ENCODE assay signal across 25 mouse cellular contexts in the genomic region with DNA sequence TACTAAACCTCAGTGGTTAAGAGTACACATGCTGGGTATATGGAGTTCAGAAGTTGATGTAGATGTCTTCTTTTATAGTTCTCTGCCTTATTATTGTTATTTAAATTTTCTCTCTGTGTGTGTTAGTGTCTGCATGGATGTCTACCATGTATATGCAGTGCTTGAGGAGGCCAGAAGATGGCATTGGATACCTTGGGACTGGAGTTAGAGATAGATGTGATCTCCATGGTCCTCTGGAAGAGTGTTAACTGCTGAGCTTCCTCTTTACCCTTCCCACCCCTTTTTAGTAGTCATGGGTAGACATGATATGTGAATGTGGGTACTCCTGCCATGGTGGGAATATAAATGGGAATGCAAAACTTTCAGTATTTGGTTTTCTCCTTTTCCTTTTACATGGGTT. TPM values are rescaled to one million over a fixed set of nuclear protein-coding genes. Genes with fewer than 3 reads are reported as not detected.
A peak's percentile ranks its signal among the peaks of the same experiment; 100 is the strongest.
DNase-seq lines count a peak whose midpoint lies in the region; ATAC-seq and TF ChIP-seq lines count a peak whose summit lies in the region.
"Had no signal": no experiment of that assay in that cellular context is flagged by ENCODE, and none has a peak within 500 bp of the region (broad histone marks: within the 10 kb centered on the region; RNA-seq: fewer than 3 reads in every experiment).

No protein-coding gene starts in this region.

- no peaks in the 10 kb centered on the region for H3K9me3 ChIP-seq in heart, postnatal 0 days (replicated peaks; ENCODE audit: control insufficient read depth, low read length)
- H3K9me3 ChIP-seq in lung, postnatal 0 days (ENCODE audit: low read length): no peaks in the 10 kb centered on the region
- no peaks in the 10 kb centered on the region for H3K9me3 ChIP-seq in stomach, postnatal 0 days (ENCODE audit: control insufficient read depth, low read length)
- H3K9me3 ChIP-seq: embryonic facial prominence, embryonic 12.5 days; heart, embryonic 13.5 days; hindbrain, embryonic 12.5 days; kidney, embryonic 15.5 days; liver, embryonic 15.5 days had no signal

- no peak for ATAC-seq in heart, postnatal 0 days (ENCODE audit: insufficient read depth, low read depth)
- ATAC-seq in lung, postnatal 0 days: no peak
- no peak for ATAC-seq in stomach, postnatal 0 days (ENCODE audit: low FRiP score, low TSS enrichment)
- ATAC-seq: CD4-positive, CD25-positive, alpha-beta regulatory T cell, adult 4 months; forebrain, embryonic 14.5 days had no signal

- no peaks in the 10 kb centered on the region for H3K27me3 ChIP-seq in heart, postnatal 0 days (ENCODE audit: control insufficient read depth, insufficient read depth, low read length)
- H3K27me3 ChIP-seq in lung, postnatal 0 days (replicated peaks; ENCODE audit: insufficient read depth, low read length): no peaks in the 10 kb centered on the region
- H3K27me3 ChIP-seq in stomach, postnatal 0 days (ENCODE audit: control insufficient read depth, insufficient read depth, low read length): no peaks in the 10 kb centered on the region
- H3K27me3 ChIP-seq: embryonic facial prominence, embryonic 12.5 days; heart, embryonic 13.5 days; hindbrain, embryonic 12.5 days; kidney, embryonic 15.5 days; liver, embryonic 15.5 days had no signal

- no peak overlapping the region for H3K27ac ChIP-seq in heart, postnatal 0 days (ENCODE audit: low read depth)
- no peak overlapping the region for H3K27ac ChIP-seq in lung, postnatal 0 days (ENCODE audit: low read length)
- H3K27ac ChIP-seq in stomach, postnatal 0 days (replicated peaks): no peak overlapping the region
- H3K27ac ChIP-seq: embryonic facial prominence, embryonic 12.5 days; heart, embryonic 13.5 days; hindbrain, embryonic 12.5 days; kidney, embryonic 15.5 days; liver, embryonic 15.5 days had no signal

- no peak for TF ChIP-seq POLR2A in lung, adult 2 months (IDR thresholded peaks at IDR 0.05; ENCODE audit: borderline replicate concordance, extremely low read depth, low read depth, low read length)

- no peak for TF ChIP-seq EP300 in heart, postnatal 0 days (IDR thresholded peaks at IDR 0.05; ENCODE audit: low read depth)
- TF ChIP-seq EP300 in lung, postnatal 0 days (IDR thresholded peaks at IDR 0.05): no peak
- no peak for TF ChIP-seq EP300 in stomach, postnatal 0 days (optimal IDR thresholded peaks at IDR 0.05)

- H3K36me3 ChIP-seq in heart, postnatal 0 days (replicated peaks; ENCODE audit: control insufficient read depth, insufficient read depth, low read length): no peaks in the 10 kb centered on the region
- H3K36me3 ChIP-seq in lung, postnatal 0 days (ENCODE audit: insufficient read depth, low read length): no peaks in the 10 kb centered on the region
- no peaks in the 10 kb centered on the region for H3K36me3 ChIP-seq in stomach, postnatal 0 days (ENCODE audit: control insufficient read depth, insufficient read depth, low read length)
- H3K36me3 ChIP-seq: embryonic facial prominence, embryonic 12.5 days; heart, embryonic 13.5 days; hindbrain, embryonic 12.5 days; kidney, embryonic 15.5 days; liver, embryonic 15.5 days had no signal

- no peak overlapping the region for H3K4me3 ChIP-seq in heart, postnatal 0 days (ENCODE audit: low read depth, low read length)
- no peak overlapping the region for H3K4me3 ChIP-seq in lung, postnatal 0 days (ENCODE audit: low read depth, low read length)
- no peak overlapping the region for H3K4me3 ChIP-seq in lung, adult 2 months (replicated peaks; ENCODE audit: extremely low read depth, low read depth, low read length)
- no peak overlapping the region for H3K4me3 ChIP-seq in stomach, postnatal 0 days (ENCODE audit: low read depth, low read length)
- H3K4me3 ChIP-seq: embryonic facial prominence, embryonic 12.5 days; heart, embryonic 13.5 days; hindbrain, embryonic 12.5 days; kidney, embryonic 15.5 days; liver, embryonic 15.5 days had no signal

- TF ChIP-seq CTCF in heart, postnatal 0 days (IDR thresholded peaks at IDR 0.05; ENCODE audit: low read depth): 0 out of 2 replicates have a peak, but pooled peaks have one; percentile 5
- TF ChIP-seq CTCF in lung, postnatal 0 days (IDR thresholded peaks at IDR 0.05): peak; percentile 31; the same call in 1 of the 2 replicates
- TF ChIP-seq CTCF in lung, adult 2 months (IDR thresholded peaks at IDR 0.05; ENCODE audit: insufficient read depth, low read length): no peak
- TF ChIP-seq CTCF in stomach, postnatal 0 days (IDR thresholded peaks at IDR 0.05; ENCODE audit: low read depth): peak; percentile 21; the same call in 1 of the 2 replicates

- no peak for DNase-seq in heart, postnatal 0 days (ENCODE audit: low spot score)
- DNase-seq in heart, adult 8-10 months (ENCODE audit: low spot score): no peak
- no peak for DNase-seq in lung, postnatal 0 days (ENCODE audit: low spot score)
- no peak for DNase-seq in lung, adult 2 months
- peak; percentile 36 for DNase-seq in R1 (ENCODE audit: low read depth, low spot score)
- no peak for DNase-seq in stomach, postnatal 0 days (ENCODE audit: low spot score)
- no peak for DNase-seq in adrenal gland, adult (ENCODE audit: inconsistent age in 2 of 2, low spot score in 1 of 2)
- no peak for DNase-seq in thymus, postnatal 25 days
- DNase-seq: adrenal gland, postnatal 10 days; cerebellum, adult 8-10 months; cerebellum, postnatal 25 days; gastrocnemius, postnatal 14 days; heart, adult 18-20 months; kidney, adult 11 months; kidney, postnatal 25 days; lung, postnatal 4 days; midbrain, embryonic 14.5 days had no signal

- H3K4me1 ChIP-seq in heart, postnatal 0 days (ENCODE audit: control insufficient read depth, insufficient read depth): no peaks in the 10 kb centered on the region
- H3K4me1 ChIP-seq in lung, postnatal 0 days (ENCODE audit: insufficient read depth, low read depth, low read length): no peaks in the 10 kb centered on the region
- peaks cover 3% of the 10 kb centered on the region; the same call in 1 of the 2 replicates for H3K4me1 ChIP-seq in lung, adult 2 months (ENCODE audit: control insufficient read depth, insufficient read depth, low read length)
- no peaks in the 10 kb centered on the region for H3K4me1 ChIP-seq in stomach, postnatal 0 days (replicated peaks; ENCODE audit: control insufficient read depth, insufficient read depth)
- H3K4me1 ChIP-seq: embryonic facial prominence, embryonic 12.5 days had no signal

- no peak overlapping the region for H3K9ac ChIP-seq in heart, postnatal 0 days (replicated peaks; ENCODE audit: low read depth, low read length)
- no peak overlapping the region for H3K9ac ChIP-seq in lung, postnatal 0 days (replicated peaks; ENCODE audit: low read depth)
- H3K9ac ChIP-seq in stomach, postnatal 0 days (ENCODE audit: low read length): no peak overlapping the region
- H3K9ac ChIP-seq: embryonic facial prominence, embryonic 12.5 days; heart, embryonic 13.5 days; hindbrain, embryonic 12.5 days; kidney, embryonic 15.5 days; liver, embryonic 15.5 days had no signal

- H3K4me2 ChIP-seq in heart, postnatal 0 days (ENCODE audit: low read depth, low read length): no peak overlapping the region
- H3K4me2 ChIP-seq in lung, postnatal 0 days (replicated peaks; ENCODE audit: low read depth, low read length): no peak overlapping the region
- H3K4me2 ChIP-seq in stomach, postnatal 0 days (replicated peaks; ENCODE audit: low read depth): no peak overlapping the region
- H3K4me2 ChIP-seq: embryonic facial prominence, embryonic 12.5 days; heart, embryonic 13.5 days; hindbrain, embryonic 12.5 days; kidney, embryonic 15.5 days; liver, embryonic 15.5 days had no signal

RNA-seq across cellular contexts. Expression of a gene that starts 42.5 kb away (rescaled TPM):
- total RNA-seq in heart, postnatal 0 days (2014; rRNA removed; ENCODE audit: low replicate concordance): 14.1 and 25.3 TPM in 2 replicates
- polyA plus RNA-seq in heart, postnatal 0 days (2015; fragmentation: Nextera tagmentation; extraction: Ambion mirVana): 5.8 and 6.4 TPM in 2 replicates
- 10 to 100 TPM; 41.4 to 51.4 (median 46.0) TPM for total RNA-seq in heart, adult 8-10 months (2022)
- 9.2 and 10.1 TPM in 2 replicates for polyA plus RNA-seq in lung, postnatal 0 days (2015; fragmentation: Nextera tagmentation; extraction: Ambion mirVana)
- polyA plus RNA-seq in lung, adult 2 months (2012; rRNA removed): 21.5 and 26.0 TPM in 2 replicates
- polyA plus RNA-seq in stomach, postnatal 0 days (2015; fragmentation: Nextera tagmentation; extraction: Ambion mirVana): 4.0 and 4.8 TPM in 2 replicates

RNA-seq across cellular contexts. Expression of a gene that starts 54.2 kb away (rescaled TPM):
- total RNA-seq in heart, postnatal 0 days (2014; rRNA removed; ENCODE audit: low replicate concordance): 3.3 and 6.2 TPM in 2 replicates
- polyA plus RNA-seq in heart, postnatal 0 days (2015; fragmentation: Nextera tagmentation; extraction: Ambion mirVana): 2.3 and 2.4 TPM in 2 replicates
- total RNA-seq in heart, adult 8-10 months (2022): under 1 TPM; 0.57 to 0.76 (median 0.67) TPM
- polyA plus RNA-seq in lung, postnatal 0 days (2015; fragmentation: Nextera tagmentation; extraction: Ambion mirVana): 16.0 and 18.0 TPM in 2 replicates
- 26.3 and 27.5 TPM in 2 replicates for polyA plus RNA-seq in lung, adult 2 months (2012; rRNA removed)
- 4.7 and 5.3 TPM in 2 replicates for polyA plus RNA-seq in stomach, postnatal 0 days (2015; fragmentation: Nextera tagmentation; extraction: Ambion mirVana)
- total RNA-seq: monocyte, adult 5-6 weeks had no signal
